Mouse (Mus musculus) mature B cell (primary cell): ENCODE data around the gene Hook2.

Experiments
- in situ Hi-C: fragments of 300-500 bp; cut with MboI; formaldehyde crosslinking; loops from 2 replicates; pipeline ENCODE4 v1.14.3; 2019

Gene Hook2

DNA sequence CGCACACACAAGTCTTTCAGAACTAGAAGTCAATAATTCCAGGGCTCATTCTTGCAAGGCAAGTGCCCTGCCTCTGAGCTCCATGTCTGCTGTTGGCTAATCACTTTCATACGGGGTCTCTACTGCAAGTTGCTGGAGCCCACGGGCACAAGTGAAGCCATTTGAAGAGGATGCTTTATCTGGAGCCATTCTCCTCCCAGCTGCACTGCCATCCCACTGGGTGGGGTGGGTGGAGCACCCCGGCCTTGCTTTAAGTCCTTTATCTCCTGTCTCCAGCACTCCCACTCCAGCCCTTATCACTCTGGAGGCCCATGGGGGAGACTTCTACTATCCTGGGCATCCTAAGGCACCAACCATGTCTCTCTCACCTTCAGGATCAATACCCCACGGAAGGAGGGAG lies 19.5 kb upstream of the Hook2 start:
- in situ Hi-C loops = loop anchor here (25.0 kb wide), 1 partner anchor 316 kb away; the partner anchor contains the start of genes Orc6 and Vps35

GRCm38 (mm10) chr8:84973079-84973478 lies 17.3 kb upstream of the Hook2 start:
- in situ Hi-C loops = loop anchor here (25.0 kb wide), 1 partner anchor 314 kb away; the partner anchor contains the start of genes Orc6 and Vps35

DNA sequence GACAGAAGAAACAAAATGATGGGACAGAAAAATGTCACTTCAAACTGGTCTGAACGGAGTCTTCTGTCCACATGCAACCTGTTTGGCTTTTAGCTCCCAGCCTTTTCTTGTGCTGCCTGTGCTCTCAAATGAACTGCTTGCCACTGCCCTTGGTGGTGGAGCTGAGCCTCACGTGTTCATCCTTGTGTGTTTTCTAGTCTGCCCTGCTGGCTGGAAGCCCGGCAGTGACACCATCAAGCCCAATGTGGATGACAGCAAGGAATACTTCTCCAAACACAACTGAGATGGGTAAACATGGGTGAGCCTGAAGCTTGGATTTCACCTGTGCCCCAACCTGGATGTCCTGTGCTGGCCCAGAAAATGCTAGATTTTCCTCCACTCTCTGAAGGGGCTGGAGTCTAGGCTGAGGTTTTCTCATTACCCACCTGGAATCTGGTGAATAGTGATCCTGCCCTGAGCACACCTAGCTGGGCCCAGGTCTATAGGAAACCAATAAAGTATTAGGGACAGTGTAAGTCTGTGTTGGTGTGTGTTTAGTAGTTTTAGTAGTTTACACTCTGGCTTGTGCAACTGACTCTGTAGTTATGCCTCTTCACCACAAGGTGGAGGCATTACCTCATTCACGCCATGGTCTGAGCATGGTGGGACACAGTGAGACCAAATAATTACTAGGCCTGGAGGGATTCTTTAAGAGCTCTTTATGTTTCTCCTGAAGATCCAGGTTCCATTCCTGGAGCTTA lies 16.4 kb upstream of the Hook2 start:
- in situ Hi-C loops = loop anchor here (25.0 kb wide), 1 partner anchor 313 kb away; the partner anchor contains the start of genes Orc6 and Vps35

DNA sequence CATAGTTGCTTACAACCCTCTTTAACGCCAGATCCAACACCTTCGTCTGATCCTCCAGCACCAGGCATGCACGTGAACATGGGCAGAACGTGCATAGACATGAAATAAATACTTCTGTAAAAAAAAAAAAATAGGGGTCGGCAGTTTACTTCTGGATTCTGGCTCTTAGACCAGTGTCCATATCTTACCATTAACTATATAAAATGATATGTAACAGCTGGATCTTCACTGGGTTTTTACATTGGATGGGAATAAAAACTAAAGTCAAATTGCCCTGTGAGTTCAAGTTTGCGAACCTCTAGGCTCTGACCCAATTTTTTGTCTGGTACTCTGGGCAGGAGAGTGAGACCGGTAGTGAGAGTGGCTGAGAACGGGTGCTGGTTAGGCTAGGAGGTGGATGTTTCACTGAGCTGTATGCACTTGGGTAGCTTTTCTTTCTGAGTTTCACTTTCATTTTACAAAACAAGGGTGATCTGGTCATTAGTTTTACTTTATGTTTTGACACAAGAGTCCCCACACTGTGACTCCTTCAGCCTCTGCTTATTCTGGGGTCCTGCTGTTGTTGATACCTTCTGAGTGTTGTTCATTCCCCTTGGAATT lies 15.8 kb upstream of the Hook2 start:
- in situ Hi-C loops = loop anchor here (25.0 kb wide), 1 partner anchor 313 kb away; the partner anchor contains the start of genes Orc6 and Vps35

DNA sequence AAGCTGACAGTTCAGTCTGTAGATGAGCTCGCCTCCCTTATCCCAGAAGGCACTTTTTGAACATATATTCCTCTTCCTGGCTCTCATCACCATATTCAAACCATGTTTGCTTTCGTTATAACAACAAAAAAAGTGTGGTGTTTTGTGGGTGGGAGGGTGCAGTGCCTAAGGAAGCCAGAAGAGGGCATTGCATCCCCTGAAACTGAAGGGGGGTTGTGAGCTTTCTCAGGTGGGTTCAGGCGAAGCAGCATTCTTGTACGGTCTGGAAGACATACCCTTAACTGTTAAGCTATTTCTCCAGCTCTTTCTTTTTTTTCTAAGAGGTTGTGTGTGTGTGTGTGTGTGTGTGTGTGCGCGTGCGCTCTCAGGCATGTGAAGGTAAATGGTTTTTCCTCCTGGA lies 15.0 kb upstream of the Hook2 start:
- in situ Hi-C loops = no loop called here

DNA sequence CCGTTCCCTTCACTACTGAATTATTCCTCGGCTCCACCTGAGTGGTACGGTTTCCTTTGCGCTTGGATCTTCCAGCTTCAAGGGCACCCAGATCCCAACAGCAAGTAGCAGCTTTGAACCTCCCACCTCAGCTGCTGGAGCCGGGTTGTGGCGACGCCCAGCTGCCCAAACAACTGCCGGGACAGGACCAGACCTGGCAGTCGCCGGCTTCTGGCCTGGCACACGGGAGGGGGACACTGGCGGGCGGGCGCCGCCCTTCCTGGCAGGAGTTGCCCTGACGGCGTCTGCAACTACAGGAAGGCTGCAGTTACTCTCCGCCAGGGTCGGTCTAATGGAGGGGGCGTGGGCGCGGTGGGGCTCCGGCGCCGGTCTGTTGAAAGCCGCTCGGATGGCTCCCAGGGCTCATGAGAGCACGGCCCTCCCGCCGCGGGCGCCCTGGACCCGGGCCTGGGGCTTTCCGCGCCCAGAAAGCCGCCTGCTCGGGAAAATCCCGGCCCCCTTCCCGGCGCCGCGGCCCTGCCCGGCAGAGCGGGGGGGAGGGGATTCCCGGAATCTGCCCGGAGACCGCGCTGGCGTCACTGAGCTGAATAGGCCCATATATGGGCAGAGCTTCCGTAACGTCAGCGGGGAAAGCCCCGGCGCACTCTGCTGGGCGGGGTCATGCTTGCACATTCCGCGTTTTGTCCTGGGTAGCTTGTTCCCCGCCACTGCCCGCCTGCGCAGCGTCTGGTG lies 14.2 kb upstream of the Hook2 start:
- in situ Hi-C loops = no loop called here

DNA sequence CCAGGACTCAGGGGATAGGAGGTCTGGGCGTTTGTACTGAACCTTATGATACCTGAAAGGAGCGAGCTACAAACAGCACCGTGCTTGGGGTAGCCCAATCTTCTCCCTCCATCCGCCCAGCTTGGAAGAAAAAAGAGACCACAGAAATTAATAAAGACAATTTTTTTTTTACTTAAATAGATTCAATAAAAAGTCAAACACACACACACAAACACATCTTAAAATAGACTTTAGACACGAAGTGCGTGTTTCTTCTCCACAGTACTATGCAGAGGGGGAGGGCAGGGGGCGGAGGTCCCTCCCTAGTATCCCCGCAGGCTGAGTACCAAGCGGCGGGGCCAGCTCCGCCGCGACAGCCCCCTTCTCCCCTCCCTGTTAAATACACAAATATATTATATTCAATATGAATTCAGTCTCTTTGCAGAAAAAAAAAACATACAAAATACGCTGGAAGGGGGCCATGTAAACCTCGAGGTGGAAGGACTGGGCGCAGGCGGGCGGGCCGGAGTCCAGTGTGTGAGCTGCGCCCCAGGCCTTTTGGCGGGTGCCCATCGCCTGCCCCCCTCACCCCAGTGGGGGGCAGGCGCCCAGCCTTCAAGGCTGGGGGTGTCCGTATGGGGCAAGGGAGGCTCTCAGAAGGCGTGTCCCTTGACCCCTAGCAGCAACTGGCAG lies 13.5 kb upstream of the Hook2 start:
- in situ Hi-C loops = no loop called here

- in situ Hi-C loops = no loop called here
Observed at GRCm38 (mm10) chr8:84977435-84978247, 12.8 kb upstream of the Hook2 start.

GRCm38 (mm10) chr8:84978248-84978940 lies 12.0 kb upstream of the Hook2 start, which contains the start of gene Junb:
Junb (minus strand) TSS chr8:84978718.
- in situ Hi-C loops = no loop called here

DNA sequence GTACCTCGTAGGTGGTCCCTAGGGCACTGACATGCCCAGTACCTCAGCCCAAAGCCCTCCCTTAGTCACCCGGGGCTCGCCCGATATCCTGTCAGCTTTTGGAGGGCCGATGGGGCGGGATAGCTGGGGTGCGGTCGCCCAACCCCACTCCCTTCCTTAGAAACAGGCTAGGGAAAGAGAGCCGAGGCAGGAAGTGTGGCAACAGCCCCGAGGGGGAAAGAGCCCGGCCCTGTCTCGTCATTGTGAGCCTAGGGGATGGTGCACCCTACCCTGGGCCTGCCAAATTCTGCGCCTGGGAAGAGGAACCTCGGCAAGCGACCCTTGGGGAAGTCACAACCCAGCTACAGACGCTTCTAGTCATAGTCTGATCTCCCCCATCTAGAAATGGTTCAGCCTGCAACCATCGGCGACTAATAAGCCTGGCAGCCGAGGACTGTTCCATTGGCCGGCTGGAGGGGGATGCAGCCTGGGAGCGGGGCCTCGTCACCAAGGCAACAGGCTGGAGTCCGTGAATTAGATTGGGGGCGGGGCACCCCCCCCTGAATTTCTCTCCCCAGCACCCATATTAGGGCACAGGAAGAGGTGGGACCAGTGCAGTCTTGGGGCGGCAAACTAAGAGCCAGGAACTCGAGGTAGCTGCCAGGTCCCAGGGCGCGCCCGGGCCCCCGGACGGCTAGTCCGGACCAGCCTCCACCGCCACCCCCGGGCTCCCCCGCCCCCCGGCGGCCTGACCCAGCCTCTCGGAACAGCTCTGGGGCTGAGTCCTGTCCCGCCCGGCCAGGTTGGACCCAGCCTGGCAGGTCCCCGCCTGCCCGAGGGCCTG lies 10.6 kb upstream of the Hook2 start:
- in situ Hi-C loops = loop anchor here (10.0 kb wide), 1 partner anchor 1235 kb away; the partner anchor contains the start of gene Adgre5

GRCm38 (mm10) chr8:84980622-84981358 lies 9.6 kb upstream of the Hook2 start:
- in situ Hi-C loops = loop anchor here (10.0 kb wide), 1 partner anchor 1236 kb away; the partner anchor contains the start of gene Adgre5

DNA sequence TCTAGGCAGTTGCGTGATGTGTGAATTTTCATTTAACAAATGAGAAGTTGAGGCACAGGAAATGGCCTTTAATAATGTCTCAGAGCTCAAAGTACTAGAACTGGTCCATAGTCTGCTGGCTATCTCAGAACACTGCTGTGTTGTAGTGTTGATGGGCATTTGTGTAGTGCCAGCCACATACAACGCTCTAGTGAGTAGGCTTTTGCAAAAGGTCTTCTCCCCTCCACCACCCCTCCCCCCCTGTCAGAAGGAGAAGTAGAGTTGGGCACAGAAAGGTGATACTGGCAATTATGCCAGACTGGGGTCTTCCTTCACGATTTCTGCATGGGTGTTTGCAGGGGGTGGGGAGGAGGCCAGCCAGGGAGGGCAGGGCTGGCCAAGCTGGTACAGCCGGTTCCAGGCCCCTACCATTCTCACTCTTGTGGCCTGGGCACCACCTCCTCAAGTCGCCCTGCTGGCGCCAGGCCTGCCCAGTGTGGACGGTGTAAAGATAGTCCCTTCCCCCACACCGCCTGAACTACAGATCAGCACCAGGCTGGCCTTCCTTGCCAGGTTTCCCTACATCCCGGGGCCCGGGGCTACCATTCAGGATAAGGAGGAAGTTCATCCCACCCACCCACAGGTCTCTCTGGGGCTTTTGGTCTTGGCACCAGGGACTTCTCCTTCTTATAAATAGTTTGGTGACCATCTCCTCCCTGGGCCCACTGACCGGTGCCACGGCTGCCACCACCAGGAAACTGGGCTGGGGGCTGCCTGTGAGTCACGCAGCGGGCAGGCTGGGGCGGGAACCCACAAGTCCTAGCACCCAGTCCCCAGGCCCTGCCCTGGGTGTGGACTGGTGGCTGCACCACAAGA lies 8.5 kb upstream of the Hook2 start:
- in situ Hi-C loops = loop anchor here (10.0 kb wide), 1 partner anchor 1237 kb away; the partner anchor contains the start of gene Adgre5

DNA sequence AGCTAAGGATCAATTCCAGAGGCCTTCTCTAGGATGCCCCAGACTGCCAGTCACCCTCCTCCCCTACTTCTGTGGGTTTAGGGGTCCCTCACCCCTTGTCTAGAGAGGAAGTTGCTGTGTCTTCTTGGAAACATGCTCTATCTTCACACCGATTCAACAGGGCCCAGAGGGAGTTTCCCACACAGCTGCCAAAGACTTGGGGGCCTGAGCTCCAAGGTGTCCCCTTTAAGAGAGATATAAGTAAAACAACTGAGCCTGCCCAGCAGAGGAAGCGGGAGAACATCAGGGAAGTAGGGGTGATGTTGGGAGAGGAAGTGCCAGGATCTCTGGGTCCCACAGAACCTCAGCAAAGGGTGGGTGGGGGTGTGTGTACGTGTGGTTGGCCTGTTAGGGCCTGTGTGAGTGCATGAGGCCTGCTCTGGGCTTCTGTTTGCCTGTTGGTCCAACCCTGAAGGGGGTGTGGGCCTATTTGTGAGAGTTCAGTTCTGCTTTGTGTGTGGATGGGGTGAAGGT lies 7.8 kb upstream of the Hook2 start:
- in situ Hi-C loops = loop anchor here (10.0 kb wide), 1 partner anchor 1238 kb away; the partner anchor contains the start of gene Adgre5

DNA sequence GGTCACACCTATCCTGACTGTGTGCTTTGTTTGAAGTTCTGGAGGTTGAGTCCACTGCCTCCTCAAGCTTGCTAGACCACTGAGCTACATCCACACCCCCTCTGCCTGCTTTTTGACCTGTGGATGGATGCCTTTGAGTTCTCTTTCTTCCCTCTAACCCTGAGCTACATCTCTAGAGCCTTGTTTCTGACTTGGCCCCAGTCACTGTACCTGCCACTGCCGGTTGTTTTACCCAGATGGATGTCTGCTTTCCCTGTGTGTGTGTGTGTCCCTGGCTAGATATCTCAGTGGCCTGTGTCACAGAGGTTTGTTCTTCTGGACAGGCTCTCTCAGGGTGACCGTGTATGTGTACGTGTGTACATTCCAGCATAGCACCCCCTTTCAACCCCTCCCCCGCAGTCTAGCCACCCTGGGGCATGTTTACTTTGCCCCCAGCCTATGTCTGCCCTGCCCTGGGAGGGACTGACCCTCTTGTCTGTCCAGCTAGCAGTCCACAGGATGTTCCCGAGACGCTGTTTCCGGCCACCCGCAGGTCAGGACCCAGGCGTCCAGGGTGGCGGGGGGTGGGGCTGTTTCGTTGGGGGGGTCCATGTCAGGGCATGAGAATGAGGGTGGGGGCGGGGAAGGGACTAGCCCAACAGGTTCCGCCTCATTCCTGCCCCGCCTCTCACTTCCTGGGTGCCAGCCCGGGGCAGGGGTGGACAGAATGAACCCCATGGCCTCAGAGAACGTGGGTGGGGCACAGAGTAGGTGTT lies 5.9 kb upstream of the Hook2 start:
- in situ Hi-C loops = loop anchor here (10.0 kb wide), 1 partner anchor 1240 kb away; the partner anchor contains the start of gene Adgre5

- in situ Hi-C loops = loop anchor here (10.0 kb wide), 1 partner anchor 1240 kb away; the partner anchor contains the start of gene Adgre5
Observed at GRCm38 (mm10) chr8:84985049-84985683, 5.2 kb upstream of the Hook2 start.
